Mouse (Mus musculus): ENCODE results near the gene Nip7. TPM values are rescaled to one million over a fixed set of nuclear protein-coding genes. Genes with fewer than 3 reads are reported as not detected.

The Nip7 gene
- polyA plus RNA-seq, 1 experiment: 4.2 TPM

- H3K36me3 ChIP-seq (replicated peaks; ENCODE audit: low read length): peaks cover 53% of the 10 kb centered on the region
- no peak for TF ChIP-seq GATA1 (IDR thresholded peaks at IDR 0.05; ENCODE audit: borderline replicate concordance, low read length)
- no peak for TF ChIP-seq FLI1 (IDR thresholded peaks at IDR 0.05; ENCODE audit: low read length)
- H3K27me3 ChIP-seq (replicated peaks): no peaks in the 10 kb centered on the region
- no peaks in the 10 kb centered on the region for H3K9me3 ChIP-seq
- H3K4me3 ChIP-seq (replicated peaks): peak overlapping the region; percentile 50
- peaks cover 43% of the 10 kb centered on the region for H3K4me1 ChIP-seq
Measured at GRCm38 (mm10) chr8:107035641-107036040, 21.0 kb upstream of the Nip7 start.

GRCm38 (mm10) chr8:107036626-107037025 is 20.1 kb upstream of the Nip7 start:
- Histone ChIP-seq H3K36me3 (replicated peaks; ENCODE audit: low read length) (peaks cover 63% of the 10 kb centered on the region), H3K27me3 (replicated peaks) (no peaks in the 10 kb centered on the region), H3K4me1 (peaks cover 45% of the 10 kb centered on the region), H3K9me3 (no peaks in the 10 kb centered on the region), H3K4me3 (replicated peaks) (peak overlapping the region; percentile 53)
- TF ChIP-seq FLI1 (IDR thresholded peaks at IDR 0.05; ENCODE audit: low read length): no peak
- no peak for TF ChIP-seq GATA1 (IDR thresholded peaks at IDR 0.05; ENCODE audit: borderline replicate concordance, low read length)

- Histone ChIP-seq H3K36me3 (replicated peaks; ENCODE audit: low read length) (peaks cover 89% of the 10 kb centered on the region), H3K4me3 (replicated peaks) (no peak overlapping the region)
- no peak for TF ChIP-seq FLI1 (IDR thresholded peaks at IDR 0.05; ENCODE audit: low read length)
- TF ChIP-seq GATA1 (IDR thresholded peaks at IDR 0.05; ENCODE audit: borderline replicate concordance, low read length): no peak
Measured at GRCm38 (mm10) chr8:107040632-107041031, 16.0 kb upstream of the Nip7 start.

GRCm38 (mm10) chr8:107045478-107045877 is 11.2 kb upstream of the Nip7 start:
- peaks cover 79% of the 10 kb centered on the region for H3K36me3 ChIP-seq (replicated peaks; ENCODE audit: low read length)

More at GRCm38 (mm10) chr8:107040632-107041031, 16.0 kb upstream of the Nip7 start:
- Histone ChIP-seq H3K27me3 (replicated peaks) (no peaks in the 10 kb centered on the region), H3K4me1 (peaks cover 28% of the 10 kb centered on the region), H3K9me3 (no peaks in the 10 kb centered on the region)

GRCm38 (mm10) chr8:107046976-107047375 is 9.7 kb upstream of the Nip7 start:
- peaks cover 47% of the 10 kb centered on the region for H3K4me1 ChIP-seq
- H3K36me3 ChIP-seq (replicated peaks; ENCODE audit: low read length): peaks cover 79% of the 10 kb centered on the region
- TF ChIP-seq GATA1 (IDR thresholded peaks at IDR 0.05; ENCODE audit: borderline replicate concordance, low read length): no peak
- no peak for TF ChIP-seq FLI1 (IDR thresholded peaks at IDR 0.05; ENCODE audit: low read length)
- no peaks in the 10 kb centered on the region for H3K27me3 ChIP-seq (replicated peaks)
- peak overlapping the region; percentile 48 for H3K4me3 ChIP-seq (replicated peaks)
- no peaks in the 10 kb centered on the region for H3K9me3 ChIP-seq

More at GRCm38 (mm10) chr8:107045478-107045877, 11.2 kb upstream of the Nip7 start:
- TF ChIP-seq FLI1 (IDR thresholded peaks at IDR 0.05; ENCODE audit: low read length): no peak
- TF ChIP-seq GATA1 (IDR thresholded peaks at IDR 0.05; ENCODE audit: borderline replicate concordance, low read length): no peak
- H3K27me3 ChIP-seq (replicated peaks): no peaks in the 10 kb centered on the region
- peaks cover 45% of the 10 kb centered on the region for H3K4me1 ChIP-seq
- H3K9me3 ChIP-seq: no peaks in the 10 kb centered on the region
- H3K4me3 ChIP-seq (replicated peaks): no peak overlapping the region

GRCm38 (mm10) chr8:107048061-107048941 is 8.4 kb upstream of the Nip7 start, which contains the start of gene Pdf:
Gene Pdf, minus strand, starts transcription at chr8:107048614.
- Histone ChIP-seq H3K4me3 (replicated peaks) (peak within 1 kb of the TSS; percentile 99), H3K27me3 (replicated peaks) (no peaks in the 10 kb centered on the region), H3K9me3 (no peaks in the 10 kb centered on the region), H3K36me3 (replicated peaks; ENCODE audit: low read length) (peaks cover 79% of the 10 kb centered on the region), H3K4me1 (peaks cover 49% of the 10 kb centered on the region)
- TF ChIP-seq FLI1 (IDR thresholded peaks at IDR 0.05; ENCODE audit: low read length): peak; percentile 18; the same call in 1 of the 2 replicates
- no peak for TF ChIP-seq GATA1 (IDR thresholded peaks at IDR 0.05; ENCODE audit: borderline replicate concordance, low read length)

- peak overlapping the region; percentile 99 for H3K4me3 ChIP-seq (replicated peaks)
- no peaks in the 10 kb centered on the region for H3K9me3 ChIP-seq
- no peaks in the 10 kb centered on the region for H3K27me3 ChIP-seq (replicated peaks)
- H3K36me3 ChIP-seq (replicated peaks; ENCODE audit: low read length): peaks cover 78% of the 10 kb centered on the region
- peaks cover 53% of the 10 kb centered on the region for H3K4me1 ChIP-seq
- TF ChIP-seq FLI1 (IDR thresholded peaks at IDR 0.05; ENCODE audit: low read length): no peak
- no peak for TF ChIP-seq GATA1 (IDR thresholded peaks at IDR 0.05; ENCODE audit: borderline replicate concordance, low read length)
Measured at GRCm38 (mm10) chr8:107049480-107049879, 7.2 kb upstream of the Nip7 start.

GRCm38 (mm10) chr8:107052046-107052445 is 4.6 kb upstream of the Nip7 start:
- H3K36me3 ChIP-seq (replicated peaks; ENCODE audit: low read length): peaks cover 60% of the 10 kb centered on the region
- no peaks in the 10 kb centered on the region for H3K9me3 ChIP-seq
- H3K27me3 ChIP-seq (replicated peaks): no peaks in the 10 kb centered on the region
- no peak overlapping the region for H3K4me3 ChIP-seq (replicated peaks)
- peaks cover 63% of the 10 kb centered on the region for H3K4me1 ChIP-seq
- TF ChIP-seq FLI1 (IDR thresholded peaks at IDR 0.05; ENCODE audit: low read length) (no peak), GATA1 (IDR thresholded peaks at IDR 0.05; ENCODE audit: borderline replicate concordance, low read length) (no peak)

- H3K9me3 ChIP-seq: no peaks in the 10 kb centered on the region
- no peak for TF ChIP-seq GATA1 (IDR thresholded peaks at IDR 0.05; ENCODE audit: borderline replicate concordance, low read length)
- no peak for TF ChIP-seq FLI1 (IDR thresholded peaks at IDR 0.05; ENCODE audit: low read length)
- H3K4me1 ChIP-seq: peaks cover 54% of the 10 kb centered on the region
- peak overlapping the region; percentile 100 for H3K4me3 ChIP-seq (replicated peaks)
- H3K27me3 ChIP-seq (replicated peaks): no peaks in the 10 kb centered on the region
- H3K36me3 ChIP-seq (replicated peaks; ENCODE audit: low read length): peaks cover 51% of the 10 kb centered on the region
Measured at GRCm38 (mm10) chr8:107056973-107057369, 294 bp downstream of the Nip7 start.

- no peak for TF ChIP-seq GATA1 (IDR thresholded peaks at IDR 0.05; ENCODE audit: borderline replicate concordance, low read length)
- no peak for TF ChIP-seq FLI1 (IDR thresholded peaks at IDR 0.05; ENCODE audit: low read length)
- H3K4me3 ChIP-seq (replicated peaks): no peak overlapping the region
Measured at GRCm38 (mm10) chr8:107062613-107063012, 5.9 kb downstream of the Nip7 start.

More at GRCm38 (mm10) chr8:107062613-107063012, 5.9 kb downstream of the Nip7 start:
- Histone ChIP-seq H3K27me3 (replicated peaks) (peaks cover 4% of the 10 kb centered on the region), H3K36me3 (replicated peaks; ENCODE audit: low read length) (peaks cover 19% of the 10 kb centered on the region), H3K4me1 (peaks cover 30% of the 10 kb centered on the region), H3K9me3 (no peaks in the 10 kb centered on the region)
